Comparison of ENCODE assay signal across 11 mouse cellular contexts in the genomic region with DNA sequence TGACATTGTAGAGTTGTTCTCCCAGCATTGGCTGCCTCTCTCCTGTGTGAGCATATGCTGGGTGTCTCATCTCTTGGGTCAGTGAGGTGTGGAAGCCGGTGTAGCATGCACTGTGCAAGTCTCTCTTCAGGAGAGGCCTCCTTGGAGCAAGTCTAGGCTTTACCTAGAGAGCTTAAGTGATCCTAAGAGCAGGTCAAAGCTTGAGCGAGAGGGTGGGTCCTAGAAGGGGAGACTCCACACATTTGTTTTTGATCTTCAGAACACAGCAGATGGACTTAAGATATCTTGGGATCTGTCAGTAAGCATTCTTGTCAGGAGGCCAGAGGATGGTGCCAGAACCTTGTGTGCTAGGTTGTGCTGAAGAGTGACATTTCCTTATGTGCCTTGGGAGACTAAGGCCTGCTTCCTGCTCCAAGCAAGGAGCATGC.
DNase-seq lines count a peak whose midpoint lies in the region; ATAC-seq and TF ChIP-seq lines count a peak whose summit lies in the region.
"Had no signal": no experiment of that assay in that cellular context is flagged by ENCODE, and none has a peak within 500 bp of the region (broad histone marks: within the 10 kb centered on the region; RNA-seq: fewer than 3 reads in every experiment).

No protein-coding gene starts in this region.

- intact Hi-C loops in heart, adult 2 months (cut with DNase I), result no loop called here
- intact Hi-C loops in heart, postnatal 10 days (cut with DNase I), result no loop called here

- H3K27ac ChIP-seq in heart, adult 2 months, result peak overlapping the region; percentile 15; the same call in 1 of the 2 replicates
- no peak overlapping the region for H3K27ac ChIP-seq in forebrain, embryonic 12.5 days
- H3K27ac ChIP-seq: forebrain, embryonic 10.5 days; limb, embryonic 12.5 days had no signal

- peaks cover 11% of the 10 kb centered on the region for H3K4me1 ChIP-seq in heart, adult 2 months (ENCODE audit: control insufficient read depth, insufficient read depth, low read length)
- H3K4me1 ChIP-seq in forebrain, embryonic 12.5 days, result no peaks in the 10 kb centered on the region
- H3K4me1 ChIP-seq: forebrain, embryonic 10.5 days had no signal

- TF ChIP-seq EP300 in heart, adult 2 months (IDR thresholded peaks at IDR 0.05; ENCODE audit: insufficient read depth, low read depth, low read length), result no peak

- no peaks in the 10 kb centered on the region for H3K9me3 ChIP-seq in forebrain, embryonic 12.5 days
- H3K9me3 ChIP-seq: forebrain, embryonic 10.5 days; limb, embryonic 12.5 days had no signal

- H3K27me3 ChIP-seq in heart, adult 2 months (ENCODE audit: control insufficient read depth, insufficient read depth, low read length), result no peaks in the 10 kb centered on the region
- no peaks in the 10 kb centered on the region for H3K27me3 ChIP-seq in Patski
- H3K27me3 ChIP-seq in forebrain, embryonic 12.5 days, result no peaks in the 10 kb centered on the region
- H3K27me3 ChIP-seq: limb, embryonic 12.5 days had no signal

- 0 out of 2 replicates have a peak, but pooled peaks have one; percentile 12 for TF ChIP-seq CTCF in heart, adult 2 months (IDR thresholded peaks at IDR 0.05)
- TF ChIP-seq CTCF in Patski (IDR thresholded peaks at IDR 0.05), result peak; percentile 24

- H3K4me3 ChIP-seq in heart, adult 2 months, result no peak overlapping the region
- no peak overlapping the region for H3K4me3 ChIP-seq in forebrain, embryonic 12.5 days (replicated peaks)
- H3K4me3 ChIP-seq: forebrain, embryonic 10.5 days; limb, embryonic 12.5 days had no signal

- H3K79me2 ChIP-seq in heart, adult 2 months (replicated peaks; ENCODE audit: control insufficient read depth, insufficient read depth, low read length), result no peaks in the 10 kb centered on the region

- 71% methylated on average over 2 of the region's 2 CpGs for WGBS in heart, adult 2 months
- WGBS in forebrain, embryonic 12.5 days, result 92% methylated on average over 2 of the region's 2 CpGs

- POLR2A ChIA-PET in Patski (lab: Charles Lee), result interaction anchor here (0.8 kb wide), 1 partner anchor 27 kb away, joined by 3 read pairs; no protein-coding TSS in a partner anchor

- no peak for TF ChIP-seq POLR2A in heart, adult 2 months (IDR thresholded peaks at IDR 0.05; ENCODE audit: insufficient read depth, low read depth, low read length)

- in situ Hi-C loops in Patski (cut with MboI; ENCODE audit: low pct_unique_long_range_greater_than_20kb), result no loop called here

- no peaks in the 10 kb centered on the region for H3K36me3 ChIP-seq in heart, adult 2 months (ENCODE audit: control insufficient read depth, insufficient read depth, low read length)
- H3K36me3 ChIP-seq in forebrain, embryonic 12.5 days (replicated peaks), result no peaks in the 10 kb centered on the region
- H3K36me3 ChIP-seq: forebrain, embryonic 10.5 days; limb, embryonic 12.5 days had no signal

- CTCF ChIA-PET in Patski (lab: Charles Lee), result interaction anchor here (1.1 to 2.5 kb wide), 3 partner anchors 82 to 321 kb away, joined by 3 to 11 read pairs (median 6); no protein-coding TSS in a partner anchor

- no peak overlapping the region for H3K4me2 ChIP-seq in forebrain, embryonic 12.5 days
- H3K4me2 ChIP-seq: limb, embryonic 12.5 days had no signal

- no peak for ATAC-seq in Patski
- no peak for ATAC-seq in forebrain, embryonic 12.5 days (ENCODE audit: low FRiP score)
- ATAC-seq: midbrain, embryonic 16.5 days had no signal

- H3K9ac ChIP-seq in heart, adult 2 months (ENCODE audit: low read depth, low read length), result no peak overlapping the region
- no peak overlapping the region for H3K9ac ChIP-seq in forebrain, embryonic 12.5 days
- H3K9ac ChIP-seq: limb, embryonic 12.5 days had no signal

- no peak for DNase-seq in heart, adult 2 months
- DNase-seq in heart, postnatal 10 days, result no peak
- DNase-seq in Patski (ENCODE audit: low read depth, low spot score), result no peak
- peak; percentile 72 to 74 for DNase-seq in cerebellum, postnatal 25 days
- peak; percentile 59 to 72 for DNase-seq in kidney, postnatal 36 days
- no peak for DNase-seq in spleen, postnatal 14 days (ENCODE audit: low spot score in 2 of 2)
- no peak for DNase-seq in right cerebral cortex, postnatal 10 days (ENCODE audit: low spot score in 2 of 2)

Comparison
In these comparisons a context has a peak if more than half of its experiments do, and no peak if none do; other contexts are left out.
1. DNase-seq: peak in cerebellum, postnatal 25 days (2 of 2) and kidney, postnatal 36 days (2 of 2); none in heart, adult 2 months (0 of 2), heart, postnatal 10 days (0 of 2), Patski (single experiment), spleen, postnatal 14 days (0 of 2) and right cerebral cortex, postnatal 10 days (0 of 2).